8 mouse cellular contexts compared by ENCODE assay signal in genomic region chr19:55254513-55255016, GRCm38 (mm10). TPM values are rescaled to one million over a fixed set of nuclear protein-coding genes. Genes with fewer than 3 reads are reported as not detected.
DNase-seq lines count a peak whose midpoint lies in the region; ATAC-seq and TF ChIP-seq lines count a peak whose summit lies in the region.

No protein-coding gene starts in this region.

- no peaks in the 10 kb centered on the region for H3K9me3 ChIP-seq in forebrain, embryonic 11.5 days (ENCODE audit: control insufficient read depth, low read length)

- peak overlapping the region; percentile 87 for H3K4me3 ChIP-seq in spleen, adult 2 months (ENCODE audit: extremely low read depth, insufficient read depth, insufficient read length)
- peak overlapping the region; percentile 48 for H3K4me3 ChIP-seq in forebrain, embryonic 11.5 days (ENCODE audit: low read depth, low read length)

- H3K4me1 ChIP-seq in spleen, adult 2 months (ENCODE audit: control insufficient read depth, insufficient read depth, insufficient read length) = peaks cover 3% of the 10 kb centered on the region; the same call in 1 of the 2 replicates
- H3K4me1 ChIP-seq in forebrain, embryonic 11.5 days (replicated peaks; ENCODE audit: control insufficient read depth, insufficient read depth, low read length) = peaks cover 5% of the 10 kb centered on the region; the same call in 1 of the 2 replicates

- WGBS in spleen, adult 2 months = 14% methylated on average over 5 of the region's 5 CpGs
- WGBS in forebrain, embryonic 11.5 days = 5% methylated on average over 5 of the region's 5 CpGs

- H3K4me2 ChIP-seq in forebrain, embryonic 11.5 days (ENCODE audit: low read depth, low read length, severe bottlenecking) = peak overlapping the region; percentile 69

- no peak for TF ChIP-seq CTCF in spleen, adult 2 months (IDR thresholded peaks at IDR 0.05; ENCODE audit: extremely low read depth, insufficient read depth, insufficient read length, insufficient replicate concordance)

- H3K36me3 ChIP-seq in spleen, adult 2 months (ENCODE audit: control insufficient read depth, insufficient read depth, low read length) = no peaks in the 10 kb centered on the region
- H3K36me3 ChIP-seq in forebrain, embryonic 11.5 days (ENCODE audit: control insufficient read depth, insufficient read depth, low read length) = no peaks in the 10 kb centered on the region

- TF ChIP-seq POLR2A in spleen, adult 2 months (IDR thresholded peaks at IDR 0.05; ENCODE audit: low read depth, low read length) = no peak

- no peak overlapping the region for H3K27ac ChIP-seq in spleen, adult 2 months (ENCODE audit: insufficient read depth, low read length)
- peak overlapping the region; percentile 59 for H3K27ac ChIP-seq in forebrain, embryonic 11.5 days (ENCODE audit: low read depth, low read length)

- H3K27me3 ChIP-seq in spleen, adult 2 months (ENCODE audit: control insufficient read depth, insufficient read depth, low read length) = no peaks in the 10 kb centered on the region
- H3K27me3 ChIP-seq in forebrain, embryonic 11.5 days (ENCODE audit: control insufficient read depth, insufficient read depth, low read length) = no peaks in the 10 kb centered on the region

- peak overlapping the region; percentile 83 for H3K9ac ChIP-seq in forebrain, embryonic 11.5 days (ENCODE audit: low read length)

- peak; percentile 78 for ATAC-seq in forebrain, embryonic 11.5 days (replicated peaks; ENCODE audit: low FRiP score)
- ATAC-seq in megakaryocyte progenitor cell, adult 5-6 weeks (replicated peaks; ENCODE audit: poor library complexity) = peak; percentile 54

- DNase-seq in adrenal gland, postnatal 14 days = peak; percentile 57
- DNase-seq in adrenal gland, adult 18-20 months (ENCODE audit: low spot score in 2 of 2) = no peak
- DNase-seq in spleen, adult 2 months (ENCODE audit: low read depth in 1 of 2, low spot score in 2 of 2) = peak; percentile 15 to 35
- no peak for DNase-seq in spleen, adult 12 weeks (ENCODE audit: low spot score)
- DNase-seq in forebrain, embryonic 11.5 days (ENCODE audit: low spot score) = peak; percentile 77
- DNase-seq in kidney, postnatal 4 days = peak; percentile 51 to 61
- peak; percentile 81 for DNase-seq in thymus, postnatal 0 days (ENCODE audit: low spot score)

RNA-seq across cellular contexts. Expression of gene Acsl5, which starts 2.8 kb away (rescaled TPM):
- total RNA-seq in adrenal gland, postnatal 14 days (2021) = 80.5 and 115 TPM in 2 replicates
- total RNA-seq in adrenal gland, adult 18-20 months (2021) = 100 to 1,000 TPM; 265 to 297 TPM
- polyA plus RNA-seq in spleen, adult 2 months (2012; rRNA removed) = 9.3 and 10.5 TPM in 2 replicates
- 19.7 and 20.9 TPM in 2 replicates for polyA plus RNA-seq in forebrain, embryonic 11.5 days (2014; fragmentation: Nextera tagmentation; extraction: Ambion mirVana)
- 115 and 141 TPM in 2 replicates for total RNA-seq in megakaryocyte progenitor cell, adult 5-6 weeks (2015)
- total RNA-seq in megakaryocyte progenitor cell, adult 5-6 weeks (2017) = 114 and 115 TPM in 2 replicates
- 72.4 and 83.1 TPM in 2 replicates for polyA plus RNA-seq in thymus, postnatal 0 days (2015; fragmentation: Nextera tagmentation; extraction: Ambion mirVana)

RNA-seq across cellular contexts. Expression of gene Gucy2g, which starts 13.5 kb away (rescaled TPM):
- not detected in 2 replicates for total RNA-seq in adrenal gland, postnatal 14 days (2021)
- not detected for total RNA-seq in adrenal gland, adult 18-20 months (2021)
- polyA plus RNA-seq in spleen, adult 2 months (2012; rRNA removed) = 0.15 and 0.22 TPM in 2 replicates
- not detected in 2 replicates for polyA plus RNA-seq in forebrain, embryonic 11.5 days (2014; fragmentation: Nextera tagmentation; extraction: Ambion mirVana)
- total RNA-seq in megakaryocyte progenitor cell, adult 5-6 weeks (2015) = not detected in 2 replicates
- total RNA-seq in megakaryocyte progenitor cell, adult 5-6 weeks (2017) = not detected in 2 replicates
- 0.04 and 0.06 TPM in 2 replicates for polyA plus RNA-seq in thymus, postnatal 0 days (2015; fragmentation: Nextera tagmentation; extraction: Ambion mirVana)

Comparison
In these comparisons a context has a peak if more than half of its experiments do, and no peak if none do; other contexts are left out.
1. DNase-seq: peak in adrenal gland, postnatal 14 days (single experiment), spleen, adult 2 months (2 of 2), forebrain, embryonic 11.5 days (single experiment), kidney, postnatal 4 days (2 of 2) and thymus, postnatal 0 days (single experiment); none in adrenal gland, adult 18-20 months (0 of 2) and spleen, adult 12 weeks (single experiment).